24 mouse cellular contexts compared by ENCODE assay signal in genomic region chr2:157081960-157082359, GRCm38 (mm10). TPM values are rescaled to one million over a fixed set of nuclear protein-coding genes. Genes with fewer than 3 reads are reported as not detected.
A peak's percentile ranks its signal among the peaks of the same experiment; 100 is the strongest.
DNase-seq lines count a peak whose midpoint lies in the region; ATAC-seq and TF ChIP-seq lines count a peak whose summit lies in the region.
"Had no signal": no experiment of that assay in that cellular context is flagged by ENCODE, and none has a peak within 500 bp of the region (broad histone marks: within the 10 kb centered on the region; RNA-seq: fewer than 3 reads in every experiment).

No protein-coding gene starts in this region.

- no peaks in the 10 kb centered on the region for H3K36me3 ChIP-seq in heart, embryonic 11.5 days (ENCODE audit: control insufficient read depth, insufficient read depth, low read length)
- H3K36me3 ChIP-seq in liver, adult 2 months (ENCODE audit: control insufficient read depth, insufficient read depth, low read length): no peaks in the 10 kb centered on the region
- no peaks in the 10 kb centered on the region for H3K36me3 ChIP-seq in liver, postnatal 0 days (replicated peaks; ENCODE audit: insufficient read depth, low read length)
- no peaks in the 10 kb centered on the region for H3K36me3 ChIP-seq in midbrain, postnatal 0 days (ENCODE audit: insufficient read depth, low read length)
- H3K36me3 ChIP-seq: liver, embryonic 12.5 days had no signal

- H3K9ac ChIP-seq in heart, embryonic 11.5 days (ENCODE audit: low read depth, low read length): no peak overlapping the region
- H3K9ac ChIP-seq in liver, adult 2 months (ENCODE audit: low read depth, low read length): no peak overlapping the region
- H3K9ac ChIP-seq in liver, postnatal 0 days (replicated peaks): no peak overlapping the region
- no peak overlapping the region for H3K9ac ChIP-seq in midbrain, postnatal 0 days (replicated peaks; ENCODE audit: low read length, poor library complexity, severe bottlenecking)
- H3K9ac ChIP-seq: liver, embryonic 12.5 days; lung, embryonic 14.5 days had no signal

- no peak for ATAC-seq in heart, embryonic 11.5 days (replicated peaks; ENCODE audit: insufficient number of reproducible peaks, low FRiP score, low TSS enrichment)
- ATAC-seq in liver, postnatal 0 days: no peak
- ATAC-seq in midbrain, postnatal 0 days (ENCODE audit: low FRiP score): no peak
- ATAC-seq in erythroid progenitor cell, adult 5-6 weeks (replicated peaks; ENCODE audit: low FRiP score, poor library complexity, severe bottlenecking): no peak
- ATAC-seq: intestine, embryonic 16.5 days; liver, embryonic 12.5 days had no signal

- 18% methylated on average over 7 of the region's 7 CpGs for whole genome bisulfite sequencing in heart, embryonic 11.5 days (ENCODE audit: insufficient replicate concordance)
- 45% methylated on average over 7 of the region's 7 CpGs for WGBS in liver, adult 2 months
- WGBS in liver, postnatal 0 days (ENCODE audit: insufficient replicate concordance): 31% methylated on average over 7 of the region's 7 CpGs
- WGBS in midbrain, postnatal 0 days: 24% methylated on average over 7 of the region's 7 CpGs

- TF ChIP-seq POLR2A in liver, adult 2 months (IDR thresholded peaks at IDR 0.05; ENCODE audit: extremely low read depth, insufficient read depth, low read length): no peak

- DNase-seq in adrenal gland, adult (ENCODE audit: inconsistent age in 2 of 2, low spot score in 1 of 2): peak; percentile 20 to 44
- no peak for DNase-seq in adrenal gland, postnatal 36 days
- no peak for DNase-seq in heart, postnatal 10 days
- DNase-seq in liver, adult 2 months (ENCODE audit: extremely low read depth, low read depth, low spot score): peak; percentile 24
- no peak for DNase-seq in liver, postnatal 0 days
- peak; percentile 28 for DNase-seq in midbrain, postnatal 0 days (ENCODE audit: low spot score)
- DNase-seq: adrenal gland, postnatal 10 days; cerebellum, adult 11 months; embryo, embryonic 11 days; gastrocnemius, postnatal 25 days; lung, embryonic 14.5 days; lung, postnatal 36 days; thymus, postnatal 36 days had no signal

- TF ChIP-seq EP300 in liver, postnatal 0 days (IDR thresholded peaks at IDR 0.05; ENCODE audit: low read depth): no peak

- peak overlapping the region; percentile 16 for H3K4me2 ChIP-seq in heart, embryonic 11.5 days
- H3K4me2 ChIP-seq in liver, postnatal 0 days (ENCODE audit: low read depth, low read length): no peak overlapping the region
- no peak overlapping the region for H3K4me2 ChIP-seq in midbrain, postnatal 0 days (ENCODE audit: low read depth, low read length, poor library complexity, severe bottlenecking)
- H3K4me2 ChIP-seq: liver, embryonic 12.5 days; lung, embryonic 14.5 days had no signal

- H3K4me3 ChIP-seq in heart, embryonic 11.5 days (ENCODE audit: low read depth, low read length): no peak overlapping the region
- H3K4me3 ChIP-seq in liver, adult 2 months (ENCODE audit: insufficient read depth, low read depth, low read length): no peak overlapping the region
- H3K4me3 ChIP-seq in liver, postnatal 0 days (ENCODE audit: low read depth, low read length): no peak overlapping the region
- H3K4me3 ChIP-seq in midbrain, postnatal 0 days (ENCODE audit: low read depth, low read length): no peak overlapping the region
- H3K4me3 ChIP-seq: heart, embryonic 10.5 days; liver, embryonic 12.5 days had no signal

- no peaks in the 10 kb centered on the region for H3K79me2 ChIP-seq in liver, adult 2 months (ENCODE audit: control insufficient read depth, insufficient read depth, low read length)

- intact Hi-C loops in heart, postnatal 10 days (cut with DNase I): no loop called here

- no peaks in the 10 kb centered on the region for H3K27me3 ChIP-seq in heart, embryonic 11.5 days (ENCODE audit: control insufficient read depth, insufficient read depth, low read length)
- peaks cover 10% of the 10 kb centered on the region for H3K27me3 ChIP-seq in liver, adult 2 months (ENCODE audit: control insufficient read depth, insufficient read depth, low read length)
- peaks cover 32% of the 10 kb centered on the region for H3K27me3 ChIP-seq in liver, postnatal 0 days (ENCODE audit: insufficient read depth, low read length)
- no peaks in the 10 kb centered on the region for H3K27me3 ChIP-seq in midbrain, postnatal 0 days (ENCODE audit: insufficient read depth, low read length)

- no peak overlapping the region for H3K27ac ChIP-seq in heart, embryonic 11.5 days (ENCODE audit: low read depth, low read length)
- no peak overlapping the region for H3K27ac ChIP-seq in liver, adult 2 months (replicated peaks; ENCODE audit: insufficient read depth, low read depth, low read length)
- H3K27ac ChIP-seq in liver, postnatal 0 days (ENCODE audit: low read depth): no peak overlapping the region
- no peak overlapping the region for H3K27ac ChIP-seq in midbrain, postnatal 0 days (ENCODE audit: low read depth, low read length)
- H3K27ac ChIP-seq: heart, embryonic 10.5 days; liver, embryonic 12.5 days had no signal

- H3K9me3 ChIP-seq in heart, embryonic 11.5 days (replicated peaks; ENCODE audit: control insufficient read depth, low read length): no peaks in the 10 kb centered on the region
- H3K9me3 ChIP-seq in liver, postnatal 0 days (ENCODE audit: low read length): no peaks in the 10 kb centered on the region
- H3K9me3 ChIP-seq in midbrain, postnatal 0 days (ENCODE audit: low read length): no peaks in the 10 kb centered on the region
- H3K9me3 ChIP-seq: heart, embryonic 10.5 days; liver, embryonic 12.5 days had no signal

- peaks cover 25% of the 10 kb centered on the region for H3K4me1 ChIP-seq in heart, embryonic 11.5 days (ENCODE audit: control insufficient read depth, insufficient read depth, low read length)
- no peaks in the 10 kb centered on the region for H3K4me1 ChIP-seq in liver, adult 2 months (ENCODE audit: control insufficient read depth, insufficient read depth, low read length)
- H3K4me1 ChIP-seq in liver, postnatal 0 days (ENCODE audit: insufficient read depth): peaks cover 11% of the 10 kb centered on the region
- 0 out of 2 replicates have a peak, but pooled peaks cover under 1% of the 10 kb centered on the region for H3K4me1 ChIP-seq in midbrain, postnatal 0 days (ENCODE audit: insufficient read depth, low read length)

- TF ChIP-seq CTCF in liver, adult 2 months (IDR thresholded peaks at IDR 0.05; ENCODE audit: low read depth, low read length): no peak
- no peak for TF ChIP-seq CTCF in liver, postnatal 0 days (IDR thresholded peaks at IDR 0.05; ENCODE audit: low read depth)
- TF ChIP-seq CTCF in midbrain, postnatal 0 days (IDR thresholded peaks at IDR 0.05): no peak

RNA-seq across cellular contexts. Expression of gene Soga1, which starts 2.9 kb away (rescaled TPM):
- 10 to 100 TPM; 36.3 to 38.7 TPM for total RNA-seq in adrenal gland, postnatal 36 days (2021)
- polyA plus RNA-seq in heart, embryonic 11.5 days (2014; fragmentation: Nextera tagmentation; extraction: Ambion mirVana): 3.4 and 3.6 TPM in 2 replicates
- 10 to 100 TPM; 33.3 to 34.6 TPM for total RNA-seq in heart, postnatal 10 days (2021)
- total RNA-seq in liver, adult 2 months (2014; rRNA removed): 1.0 and 2.6 TPM in 2 replicates
- 1.1 and 1.5 TPM in 2 replicates for polyA plus RNA-seq in liver, adult 2 months (2012; rRNA removed)
- 0.65 and 1.0 TPM in 2 replicates for polyA plus RNA-seq in liver, postnatal 0 days (2015; fragmentation: Nextera tagmentation; extraction: Ambion mirVana)
- 122 and 132 TPM in 2 replicates for total RNA-seq in midbrain, postnatal 0 days (2014; rRNA removed)
- 2.8 and 3.9 TPM in 2 replicates for polyA plus RNA-seq in midbrain, postnatal 0 days (2015; fragmentation: Nextera tagmentation; extraction: Ambion mirVana)
- total RNA-seq in erythroid progenitor cell, adult 5-6 weeks (2015; ENCODE audit: low replicate concordance): 0.36 and 0.42 TPM in 2 replicates
- total RNA-seq in erythroid progenitor cell, adult 5-6 weeks (2017; ENCODE audit: low replicate concordance): 2.8 and 3.6 TPM in 2 replicates

RNA-seq across cellular contexts. Expression of gene Tldc2, which starts 4.9 kb away (rescaled TPM):
- not detected for total RNA-seq in adrenal gland, postnatal 36 days (2021)
- 0.26 TPM in 1 of 2 replicates, not detected in the other for polyA plus RNA-seq in heart, embryonic 11.5 days (2014; fragmentation: Nextera tagmentation; extraction: Ambion mirVana)
- not detected for total RNA-seq in heart, postnatal 10 days (2021)
- not detected in 2 replicates for total RNA-seq in liver, adult 2 months (2014; rRNA removed)
- polyA plus RNA-seq in liver, adult 2 months (2012; rRNA removed): not detected in 2 replicates
- polyA plus RNA-seq in liver, postnatal 0 days (2015; fragmentation: Nextera tagmentation; extraction: Ambion mirVana): not detected in 2 replicates
- not detected in 2 replicates for total RNA-seq in midbrain, postnatal 0 days (2014; rRNA removed)
- polyA plus RNA-seq in midbrain, postnatal 0 days (2015; fragmentation: Nextera tagmentation; extraction: Ambion mirVana): not detected in 2 replicates
- not detected in 2 replicates for total RNA-seq in erythroid progenitor cell, adult 5-6 weeks (2015; ENCODE audit: low replicate concordance)
- total RNA-seq in erythroid progenitor cell, adult 5-6 weeks (2017; ENCODE audit: low replicate concordance): not detected in 2 replicates
- total RNA-seq: adrenal gland, postnatal 10 days; gastrocnemius, postnatal 25 days; layer of hippocampus, postnatal 10 days; left cerebral cortex, adult 8-10 months had no signal
- polyA plus RNA-seq: embryonic facial prominence, embryonic 14.5 days; heart, embryonic 10.5 days; hindbrain, embryonic 11.5 days; intestine, embryonic 16.5 days; limb, embryonic 11.5 days; lung, embryonic 14.5 days; neural tube, embryonic 11.5 days had no signal

RNA-seq across cellular contexts. Expression of gene Samhd1, which starts 53.1 kb away (rescaled TPM):
- total RNA-seq in adrenal gland, postnatal 36 days (2021): 10 to 100 TPM; 22.5 to 25.4 TPM
- 20.7 and 26.4 TPM in 2 replicates for polyA plus RNA-seq in heart, embryonic 11.5 days (2014; fragmentation: Nextera tagmentation; extraction: Ambion mirVana)
- total RNA-seq in heart, postnatal 10 days (2021): 10 to 100 TPM; 20.5 to 25.3 TPM
- 22.8 and 26.9 TPM in 2 replicates for total RNA-seq in liver, adult 2 months (2014; rRNA removed)
- 7.5 and 12.0 TPM in 2 replicates for polyA plus RNA-seq in liver, adult 2 months (2012; rRNA removed)
- 16.5 and 17.3 TPM in 2 replicates for polyA plus RNA-seq in liver, postnatal 0 days (2015; fragmentation: Nextera tagmentation; extraction: Ambion mirVana)
- total RNA-seq in midbrain, postnatal 0 days (2014; rRNA removed): 13.0 and 14.1 TPM in 2 replicates
- polyA plus RNA-seq in midbrain, postnatal 0 days (2015; fragmentation: Nextera tagmentation; extraction: Ambion mirVana): 8.7 and 9.9 TPM in 2 replicates
- total RNA-seq in erythroid progenitor cell, adult 5-6 weeks (2015; ENCODE audit: low replicate concordance): 82.5 and 112 TPM in 2 replicates
- total RNA-seq in erythroid progenitor cell, adult 5-6 weeks (2017; ENCODE audit: low replicate concordance): 57.0 and 75.2 TPM in 2 replicates

Comparison
In these comparisons a context has a peak if more than half of its experiments do, and no peak if none do; other contexts are left out.
1. DNase-seq: peak in adrenal gland, adult (2 of 2), liver, adult 2 months (single experiment) and midbrain, postnatal 0 days (single experiment); none in adrenal gland, postnatal 36 days (0 of 2), heart, postnatal 10 days (0 of 2) and liver, postnatal 0 days (single experiment).